Mouse (Mus musculus) E14TG2a.4 (cell line): Measurements from ENCODE around the gene Syn3.

ENCODE experiments used
- CTCF ChIP-seq: conservative IDR thresholded peaks from 2 replicates; pipeline ENCODE4 v1.5.1; 2014; ENCODE audit warnings: low read length
- POU5F1 ChIP-seq: IDR thresholded peaks from 2 replicates; pipeline ENCODE4 v1.6.1; 2014; ENCODE audit warnings: low read length, borderline replicate concordance

DNA sequence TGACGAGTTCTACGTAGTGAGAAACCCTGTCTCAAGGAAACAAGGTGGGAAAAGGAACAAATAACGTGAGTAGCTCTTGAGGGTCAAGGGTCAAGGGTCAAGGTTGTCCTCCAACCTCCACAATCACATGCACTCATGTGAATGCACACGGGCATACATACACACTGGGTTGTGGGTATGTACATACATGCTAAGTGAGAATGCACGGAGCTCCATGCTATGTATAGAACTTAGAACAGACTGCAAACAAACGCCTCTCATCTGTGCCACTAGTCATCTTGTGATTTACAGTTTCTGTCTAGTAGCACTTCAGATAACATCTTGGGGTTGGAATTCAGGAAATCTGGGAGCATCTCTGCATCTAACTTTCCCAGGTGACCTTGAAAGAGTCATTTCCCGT, 253.3 kb downstream of the Syn3 start:
- TF ChIP-seq CTCF (no peak), POU5F1 (no peak)
